Mouse (Mus musculus): ENCODE data around the gene Bzw2. TPM values are rescaled to one million over a fixed set of nuclear protein-coding genes. Genes with fewer than 3 reads are reported as not detected.

The Bzw2 gene
- polyA plus RNA-seq, 1 experiment from 2014 or later = 228 TPM

- Histone ChIP-seq H3K9me3 (ENCODE audit: low read depth, low read length) (no peaks in the 10 kb centered on the region), H3K4me2 (no peak overlapping the region), H3K4me1 (ENCODE audit: insufficient read depth) (no peaks in the 10 kb centered on the region), H3K27ac (ENCODE audit: low read depth) (no peak overlapping the region), H3K36me3 (ENCODE audit: insufficient read depth) (no peaks in the 10 kb centered on the region), H3K27me3 (ENCODE audit: insufficient read depth, low read length) (no peaks in the 10 kb centered on the region), H3K4me3 (ENCODE audit: low read depth, low read length) (no peak overlapping the region), H3K9ac (no peak overlapping the region)
- 16% methylated on average over 5 of the region's 5 CpGs for WGBS
- DNase-seq (peak; percentile 16), ATAC-seq (ENCODE audit: insufficient read depth) (no peak)
- TF ChIP-seq CTCF (IDR thresholded peaks at IDR 0.05; ENCODE audit: low read depth) = no peak
Measured at GRCm38 (mm10) chr12:36072860-36073259, 85.0 kb downstream of the Bzw2 start.

DNA sequence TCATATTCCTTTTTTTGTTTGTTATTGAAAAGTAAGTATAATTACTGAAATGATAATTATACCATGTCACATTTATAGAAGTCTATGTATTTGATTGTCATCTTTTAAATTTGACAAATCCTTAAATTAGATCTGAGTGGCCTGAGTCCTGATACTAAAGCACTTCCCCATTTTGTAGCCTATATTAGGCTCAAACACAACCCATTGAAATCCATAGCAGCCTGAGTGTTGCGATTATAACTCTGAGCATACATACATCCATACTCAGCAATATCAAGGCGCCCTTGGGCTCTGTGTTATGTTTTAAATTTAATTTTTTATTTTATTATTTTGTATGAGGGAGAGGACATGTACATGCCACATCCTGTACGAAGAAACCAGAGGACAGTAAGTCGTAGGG, 87.6 kb downstream of the Bzw2 start:
- Histone ChIP-seq H3K4me3 (ENCODE audit: low read depth, low read length) (no peak overlapping the region), H3K27me3 (ENCODE audit: insufficient read depth, low read length) (no peaks in the 10 kb centered on the region), H3K4me1 (ENCODE audit: insufficient read depth) (no peaks in the 10 kb centered on the region), H3K36me3 (ENCODE audit: insufficient read depth) (no peaks in the 10 kb centered on the region), H3K27ac (ENCODE audit: low read depth) (no peak overlapping the region), H3K4me2 (no peak overlapping the region), H3K9me3 (ENCODE audit: low read depth, low read length) (no peaks in the 10 kb centered on the region), H3K9ac (no peak overlapping the region)
- TF ChIP-seq CTCF (IDR thresholded peaks at IDR 0.05; ENCODE audit: low read depth) = no peak
- 84% methylated on average over 4 of the region's 4 CpGs for WGBS
- DNase-seq = no peak
- no peak for ATAC-seq (ENCODE audit: insufficient read depth)

DNA sequence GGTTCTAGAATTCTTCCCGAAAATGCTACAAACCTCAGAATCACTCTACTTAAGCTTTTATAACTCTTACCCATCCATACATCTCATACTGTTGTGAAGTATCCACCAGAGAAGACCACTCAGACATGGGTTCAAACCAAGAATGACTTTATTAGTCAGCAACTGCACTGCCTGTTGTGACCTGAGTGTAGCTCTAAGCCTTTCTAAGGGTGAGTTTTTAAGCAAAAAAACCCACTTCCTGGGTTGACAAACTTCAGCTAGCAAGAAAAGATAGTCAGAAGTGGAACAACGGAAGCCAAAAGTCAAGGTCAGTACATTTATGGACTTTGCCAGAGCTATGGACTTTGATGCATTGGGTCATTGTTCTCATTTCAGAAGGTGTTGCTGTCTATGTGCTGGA, 90.3 kb downstream of the Bzw2 start:
- Histone ChIP-seq H3K9me3 (ENCODE audit: low read depth, low read length) (no peaks in the 10 kb centered on the region), H3K27ac (ENCODE audit: low read depth) (no peak overlapping the region), H3K4me1 (ENCODE audit: insufficient read depth) (no peaks in the 10 kb centered on the region), H3K36me3 (ENCODE audit: insufficient read depth) (no peaks in the 10 kb centered on the region), H3K4me3 (ENCODE audit: low read depth, low read length) (no peak overlapping the region), H3K4me2 (no peak overlapping the region), H3K27me3 (ENCODE audit: insufficient read depth, low read length) (no peaks in the 10 kb centered on the region), H3K9ac (no peak overlapping the region)
- no peak for ATAC-seq (ENCODE audit: insufficient read depth)
- no peak for DNase-seq
- WGBS = 88% methylated on average over 2 of the region's 2 CpGs
- TF ChIP-seq CTCF (IDR thresholded peaks at IDR 0.05; ENCODE audit: low read depth) = no peak

DNA sequence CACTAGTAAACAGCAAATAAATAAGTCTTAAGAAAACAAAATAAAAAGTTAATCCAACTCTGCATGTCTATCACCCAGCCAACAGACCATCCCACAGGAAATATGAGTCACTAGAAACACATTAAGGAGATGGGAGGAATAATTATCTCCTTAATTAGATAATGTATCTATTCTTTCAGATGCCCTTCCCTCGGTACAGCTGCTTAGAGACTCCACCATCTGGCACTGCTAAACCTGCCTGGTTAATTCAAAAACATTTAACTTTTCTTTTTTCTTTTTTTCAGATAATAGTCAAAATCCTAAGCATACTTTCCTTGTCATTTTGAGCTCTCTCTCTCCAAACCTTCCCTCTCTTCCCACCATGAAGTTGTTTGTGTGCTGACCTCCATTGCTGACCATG, 92.0 kb downstream of the Bzw2 start:
- no peaks in the 10 kb centered on the region for H3K27me3 ChIP-seq (ENCODE audit: insufficient read depth, low read length)
- H3K4me2 ChIP-seq = no peak overlapping the region
- H3K4me3 ChIP-seq (ENCODE audit: low read depth, low read length) = no peak overlapping the region
- 80% methylated on average over 1 of the region's 1 CpGs for WGBS
- H3K4me1 ChIP-seq (ENCODE audit: insufficient read depth) = no peaks in the 10 kb centered on the region
- no peak overlapping the region for H3K9ac ChIP-seq
- no peak for TF ChIP-seq CTCF (IDR thresholded peaks at IDR 0.05; ENCODE audit: low read depth)
- DNase-seq = no peak
- no peak overlapping the region for H3K27ac ChIP-seq (ENCODE audit: low read depth)
- ATAC-seq (ENCODE audit: insufficient read depth) = no peak
- H3K9me3 ChIP-seq (ENCODE audit: low read depth, low read length) = no peaks in the 10 kb centered on the region
- no peaks in the 10 kb centered on the region for H3K36me3 ChIP-seq (ENCODE audit: insufficient read depth)

DNA sequence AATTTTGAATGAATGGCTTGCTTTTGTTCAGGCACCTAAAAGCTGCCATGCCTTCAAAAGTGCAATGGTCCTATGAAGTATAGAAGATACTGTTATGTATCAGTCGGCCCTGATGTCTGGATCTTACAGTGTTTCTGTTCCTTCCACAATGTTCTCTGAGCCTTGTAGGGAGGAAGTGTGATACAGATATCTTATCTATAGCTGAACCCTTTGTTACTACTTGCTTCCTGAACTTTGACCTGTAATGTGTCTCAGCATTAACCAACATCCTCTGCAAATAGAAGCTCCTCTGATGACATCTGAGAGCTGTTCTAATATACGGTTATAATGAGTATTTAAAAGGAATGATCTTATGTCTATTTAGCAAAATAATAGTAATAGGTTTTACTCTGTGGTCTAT, 100.2 kb downstream of the Bzw2 start:
- TF ChIP-seq CTCF (IDR thresholded peaks at IDR 0.05; ENCODE audit: low read depth) = no peak
- DNase-seq (no peak), ATAC-seq (ENCODE audit: insufficient read depth) (no peak)
- no peaks in the 10 kb centered on the region for H3K4me1 ChIP-seq (ENCODE audit: insufficient read depth)
- H3K27ac ChIP-seq (ENCODE audit: low read depth) = no peak overlapping the region
- no peaks in the 10 kb centered on the region for H3K36me3 ChIP-seq (ENCODE audit: insufficient read depth)
- no peak overlapping the region for H3K4me2 ChIP-seq
- no peaks in the 10 kb centered on the region for H3K9me3 ChIP-seq (ENCODE audit: low read depth, low read length)
- WGBS = 26% methylated on average over 2 of the region's 2 CpGs
- no peak overlapping the region for H3K9ac ChIP-seq
- H3K4me3 ChIP-seq (ENCODE audit: low read depth, low read length) = no peak overlapping the region
- H3K27me3 ChIP-seq (ENCODE audit: insufficient read depth, low read length) = no peaks in the 10 kb centered on the region

- DNase-seq (no peak), ATAC-seq (ENCODE audit: insufficient read depth) (no peak)
- H3K4me1 ChIP-seq (ENCODE audit: insufficient read depth) = no peaks in the 10 kb centered on the region
- TF ChIP-seq CTCF (IDR thresholded peaks at IDR 0.05; ENCODE audit: low read depth) = no peak
- H3K9me3 ChIP-seq (ENCODE audit: low read depth, low read length) = no peaks in the 10 kb centered on the region
- WGBS = 73% methylated on average over 1 of the region's 1 CpGs
- H3K4me3 ChIP-seq (ENCODE audit: low read depth, low read length) = no peak overlapping the region
- H3K27me3 ChIP-seq (ENCODE audit: insufficient read depth, low read length) = no peaks in the 10 kb centered on the region
- H3K9ac ChIP-seq = no peak overlapping the region
- H3K36me3 ChIP-seq (ENCODE audit: insufficient read depth) = no peaks in the 10 kb centered on the region
- H3K4me2 ChIP-seq = no peak overlapping the region
- no peak overlapping the region for H3K27ac ChIP-seq (ENCODE audit: low read depth)
Measured at GRCm38 (mm10) chr12:36050276-36050675, 107.6 kb downstream of the Bzw2 start.

GRCm38 (mm10) chr12:36047593-36047992, 110.3 kb downstream of the Bzw2 start:
- H3K36me3 ChIP-seq (ENCODE audit: insufficient read depth) = no peaks in the 10 kb centered on the region
- no peaks in the 10 kb centered on the region for H3K4me1 ChIP-seq (ENCODE audit: insufficient read depth)
- 69% methylated on average over 2 of the region's 2 CpGs for WGBS
- no peak overlapping the region for H3K4me2 ChIP-seq
- H3K27me3 ChIP-seq (ENCODE audit: insufficient read depth, low read length) = no peaks in the 10 kb centered on the region
- no peak overlapping the region for H3K27ac ChIP-seq (ENCODE audit: low read depth)
- H3K9me3 ChIP-seq (ENCODE audit: low read depth, low read length) = no peaks in the 10 kb centered on the region
- TF ChIP-seq CTCF (IDR thresholded peaks at IDR 0.05; ENCODE audit: low read depth) = no peak
- DNase-seq (no peak), ATAC-seq (ENCODE audit: insufficient read depth) (no peak)
- H3K4me3 ChIP-seq (ENCODE audit: low read depth, low read length) = no peak overlapping the region
- H3K9ac ChIP-seq = no peak overlapping the region

GRCm38 (mm10) chr12:36046196-36046595, 111.7 kb downstream of the Bzw2 start:
- no peak for DNase-seq
- 18% methylated on average over 5 of the region's 5 CpGs for WGBS

More at GRCm38 (mm10) chr12:36046196-36046595, 111.7 kb downstream of the Bzw2 start:
- Histone ChIP-seq H3K4me2 (no peak overlapping the region), H3K9ac (no peak overlapping the region), H3K36me3 (ENCODE audit: insufficient read depth) (no peaks in the 10 kb centered on the region), H3K4me1 (ENCODE audit: insufficient read depth) (no peaks in the 10 kb centered on the region), H3K4me3 (ENCODE audit: low read depth, low read length) (no peak overlapping the region), H3K27me3 (ENCODE audit: insufficient read depth, low read length) (no peaks in the 10 kb centered on the region), H3K9me3 (ENCODE audit: low read depth, low read length) (no peaks in the 10 kb centered on the region), H3K27ac (ENCODE audit: low read depth) (no peak overlapping the region)
- no peak for ATAC-seq (ENCODE audit: insufficient read depth)
- TF ChIP-seq CTCF (IDR thresholded peaks at IDR 0.05; ENCODE audit: low read depth) = no peak
